Mouse (Mus musculus): Measurements from ENCODE around the gene Lrrn2. TPM values are rescaled to one million over a fixed set of nuclear protein-coding genes. Genes with fewer than 3 reads are reported as not detected.
A peak's percentile ranks its signal among the peaks of the same experiment; 100 is the strongest.
"Not testable (repeated sequence)": the region's sequence is repeated elsewhere in the genome, so short reads cannot be mapped to it uniquely, and the experiment has no call there.

Gene Lrrn2
- total RNA-seq, 2 experiments from 2014 or later: 3.0 to 5.6 TPM

DNA sequence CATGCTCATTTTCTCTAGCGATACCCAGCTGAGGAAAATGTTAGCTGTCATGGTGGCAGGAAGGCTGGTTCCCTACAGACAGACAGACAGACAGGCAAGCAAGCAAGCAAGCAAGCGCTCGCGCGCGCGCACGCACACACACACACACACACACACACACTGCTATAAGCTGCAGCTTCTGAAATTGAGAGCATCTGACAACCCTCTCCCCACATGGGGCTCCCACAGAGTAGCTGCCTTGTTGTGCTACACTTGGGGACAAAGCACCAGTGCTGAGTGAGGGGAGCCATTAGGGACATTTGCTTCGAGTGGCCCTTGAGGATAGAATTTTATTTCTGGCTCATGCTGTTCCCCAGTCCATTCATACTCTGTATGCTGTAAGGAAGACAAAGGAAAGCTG lies 42.2 kb downstream of the Lrrn2 start:
- intact Hi-C loops (cut with DNase I): no loop called here
- DNase-seq: no peak

DNA sequence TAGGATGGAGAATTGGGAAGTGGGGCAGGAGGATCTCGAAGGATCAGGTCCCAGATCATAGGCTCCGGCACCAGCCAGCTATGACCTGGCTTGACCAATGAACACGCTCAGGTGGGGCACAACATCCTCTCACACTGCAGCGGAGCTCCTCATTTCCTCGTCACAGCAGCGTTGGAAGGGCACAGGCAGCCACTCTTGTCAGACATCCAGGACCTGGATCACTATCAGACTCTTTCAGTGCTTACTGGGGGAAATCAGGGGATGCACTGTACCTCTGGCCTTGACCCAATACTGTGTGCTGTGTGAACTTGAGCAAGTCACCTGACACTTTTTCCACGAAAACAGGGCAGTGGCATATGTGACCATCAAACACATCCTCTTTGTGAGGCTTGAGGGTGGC lies 45.2 kb downstream of the Lrrn2 start:
- no peak for DNase-seq
- intact Hi-C loops (cut with DNase I): no loop called here

DNA sequence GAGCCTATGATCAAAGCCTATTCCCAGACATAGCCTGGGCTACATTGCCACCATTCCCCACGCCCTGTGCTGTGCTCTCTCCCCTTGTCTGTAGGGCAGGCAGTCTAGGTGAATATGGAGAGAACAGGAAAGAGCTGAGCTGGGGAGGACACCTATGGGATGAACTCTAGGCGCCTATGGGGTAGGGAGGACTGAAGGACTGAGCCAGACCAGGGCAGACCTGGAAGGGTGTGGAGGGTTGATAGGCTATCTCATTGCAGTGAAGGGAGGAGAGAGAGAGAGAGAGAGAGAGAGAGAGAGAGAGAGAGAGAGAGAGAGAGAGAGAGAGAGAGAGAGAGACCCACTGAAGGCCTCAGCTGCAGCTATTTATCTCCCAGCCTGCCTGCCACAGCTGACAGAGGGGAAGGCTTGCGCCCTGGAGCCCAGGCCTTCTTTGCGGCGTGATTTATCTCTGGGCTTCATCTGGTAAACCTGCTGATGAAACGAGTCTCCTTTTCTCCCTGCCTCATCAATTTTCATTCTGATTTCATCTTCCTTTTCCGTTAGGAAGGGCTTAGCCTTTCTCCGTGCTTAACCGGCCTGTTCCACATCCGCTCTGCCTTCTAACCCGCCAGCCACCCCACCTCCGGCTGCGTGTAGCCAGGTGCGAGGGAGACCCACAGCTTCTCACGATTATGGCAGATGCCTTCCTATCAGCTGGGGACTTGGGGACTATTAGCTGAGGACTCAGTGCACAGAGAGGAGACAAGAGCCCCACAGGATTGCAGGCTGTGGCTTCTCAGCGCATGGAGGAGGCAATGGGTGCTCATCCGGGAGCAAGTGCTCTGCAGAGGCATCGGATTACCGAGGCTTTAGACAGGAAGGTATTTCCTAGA lies 48.2 kb downstream of the Lrrn2 start:
- DNase-seq: no peak
- intact Hi-C loops (cut with DNase I): no loop called here

DNA sequence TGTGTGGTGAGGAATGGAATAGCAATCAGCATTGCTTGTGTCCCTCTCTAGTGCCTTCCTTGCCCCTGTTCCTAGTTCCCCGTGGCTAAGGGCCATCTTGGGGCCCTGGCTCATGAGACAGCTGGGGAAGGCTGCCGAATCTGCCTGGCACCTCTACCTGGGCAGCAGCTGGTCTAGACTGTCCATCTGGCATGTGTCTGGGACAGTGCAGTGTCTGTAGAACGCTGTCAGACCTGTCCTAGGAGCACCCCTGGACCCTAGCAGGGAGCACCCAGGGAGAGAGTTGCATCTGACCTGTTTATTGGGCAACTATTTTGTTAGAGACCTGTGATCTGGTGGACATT lies 48.8 kb downstream of the Lrrn2 start:
- intact Hi-C loops (cut with DNase I): no loop called here
- no peak for DNase-seq

DNA sequence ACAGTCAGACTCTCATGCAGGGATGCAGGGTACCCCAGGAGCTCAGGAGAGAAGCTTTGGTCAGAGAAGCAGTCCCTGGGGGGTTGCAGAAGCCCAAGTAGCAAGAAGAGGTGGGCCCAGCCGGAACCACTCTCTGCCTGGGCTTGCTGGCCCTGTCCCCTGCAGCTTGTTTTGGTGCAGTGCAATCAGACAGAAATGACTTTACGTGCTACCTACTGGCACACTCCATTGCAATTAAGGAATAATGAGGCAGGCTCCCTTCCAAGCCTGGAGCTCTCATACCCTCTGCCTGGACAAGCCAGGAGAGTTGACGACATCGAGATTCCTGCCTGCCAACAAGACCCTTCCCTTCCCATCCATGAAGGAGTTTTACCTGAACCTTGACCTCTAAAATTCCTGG lies 50.2 kb downstream of the Lrrn2 start:
- DNase-seq: no peak
- intact Hi-C loops (cut with DNase I): no loop called here

DNA sequence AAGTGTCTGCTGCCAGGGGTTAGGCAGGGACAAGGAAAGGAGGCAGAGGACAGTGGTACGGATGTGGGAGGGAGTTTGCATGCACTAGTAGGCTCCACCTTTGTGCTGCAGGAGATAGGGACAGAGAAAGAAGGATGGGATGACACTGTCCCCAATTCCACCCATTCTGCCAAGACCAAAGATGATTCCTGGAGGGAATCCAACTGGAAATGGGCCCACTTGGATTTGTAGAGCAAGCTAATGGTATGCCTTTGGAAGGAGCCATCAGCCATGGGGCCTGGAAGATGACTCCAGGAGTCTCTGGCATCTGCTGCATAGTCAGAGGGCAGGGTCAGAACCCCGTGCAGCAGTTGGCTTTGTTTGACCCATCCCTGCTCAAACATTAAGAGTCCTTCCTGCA lies 52.3 kb downstream of the Lrrn2 start:
- intact Hi-C loops (cut with DNase I): no loop called here
- no peak for DNase-seq

DNA sequence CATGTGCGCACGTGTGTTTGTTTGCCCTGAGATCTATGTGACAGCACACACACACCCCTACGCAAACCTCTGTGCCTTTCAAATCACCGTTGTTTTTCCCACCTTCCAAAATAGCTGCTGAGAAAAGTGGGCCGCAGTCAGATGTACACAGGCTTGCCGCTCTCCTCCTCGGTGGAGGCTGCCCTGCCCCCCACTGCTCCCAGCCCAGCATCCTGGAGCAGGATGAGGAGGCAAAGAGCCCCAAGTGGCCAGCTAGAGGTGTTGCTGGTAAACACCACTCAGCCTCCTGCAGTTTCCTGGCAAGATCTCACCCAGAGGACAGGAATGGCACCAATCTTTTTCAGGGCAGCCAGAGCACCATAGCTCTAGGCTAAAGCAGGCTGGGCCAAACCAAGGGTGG lies 54.8 kb downstream of the Lrrn2 start:
- intact Hi-C loops (cut with DNase I): no loop called here
- peak; percentile 10 to 44 for DNase-seq

DNA sequence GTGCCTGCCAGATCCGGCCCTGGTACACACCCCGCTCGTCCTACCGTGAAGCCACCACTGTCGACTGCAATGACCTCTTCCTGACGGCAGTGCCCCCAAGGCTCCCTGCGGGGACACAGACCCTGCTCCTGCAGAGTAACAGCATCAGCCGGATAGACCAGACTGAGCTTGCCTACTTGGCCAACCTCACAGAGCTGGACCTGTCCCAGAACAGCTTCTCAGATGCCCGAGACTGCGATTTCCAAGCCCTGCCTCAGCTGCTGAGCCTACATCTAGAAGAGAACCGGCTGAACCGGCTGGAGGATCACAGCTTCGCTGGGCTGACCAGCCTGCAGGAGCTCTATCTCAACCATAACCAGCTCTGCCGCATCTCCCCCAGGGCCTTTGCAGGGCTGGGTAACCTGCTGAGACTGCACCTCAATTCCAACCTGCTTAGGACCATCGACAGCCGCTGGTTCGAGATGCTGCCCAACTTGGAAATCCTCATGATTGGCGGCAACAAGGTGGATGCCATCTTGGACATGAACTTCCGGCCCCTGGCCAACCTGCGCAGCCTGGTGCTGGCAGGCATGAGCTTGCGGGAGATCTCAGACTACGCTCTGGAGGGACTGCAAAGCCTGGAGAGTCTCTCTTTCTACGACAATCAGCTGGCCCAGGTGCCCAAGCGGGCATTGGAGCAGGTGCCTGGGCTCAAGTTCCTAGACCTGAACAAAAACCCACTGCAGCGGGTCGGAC lies 57.4 kb downstream of the Lrrn2 start:
- intact Hi-C loops (cut with DNase I): no loop called here
- DNase-seq: no peak

DNA sequence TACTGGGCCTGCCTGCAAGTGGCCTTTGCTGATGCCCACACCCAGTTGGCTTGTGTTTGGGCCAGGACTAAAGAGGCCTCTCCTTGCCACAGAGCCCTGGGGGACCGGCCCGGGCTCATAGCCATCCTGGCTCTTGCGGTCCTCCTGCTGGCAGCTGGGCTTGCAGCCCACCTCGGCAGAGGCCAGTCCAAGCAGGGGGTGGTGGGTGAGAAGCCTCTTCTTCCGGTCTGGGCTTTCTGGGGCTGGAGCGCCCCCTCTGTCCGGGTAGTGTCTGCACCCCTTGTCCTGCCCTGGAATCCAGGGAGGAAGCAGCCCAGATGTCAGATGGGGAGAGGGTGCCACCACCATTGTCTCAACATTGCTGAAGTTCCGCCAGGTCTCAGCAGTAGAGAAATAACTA lies 58.9 kb downstream of the Lrrn2 start:
- DNase-seq: peak in 1 of 2 experiments; percentile 5
- intact Hi-C loops (cut with DNase I): no loop called here

DNA sequence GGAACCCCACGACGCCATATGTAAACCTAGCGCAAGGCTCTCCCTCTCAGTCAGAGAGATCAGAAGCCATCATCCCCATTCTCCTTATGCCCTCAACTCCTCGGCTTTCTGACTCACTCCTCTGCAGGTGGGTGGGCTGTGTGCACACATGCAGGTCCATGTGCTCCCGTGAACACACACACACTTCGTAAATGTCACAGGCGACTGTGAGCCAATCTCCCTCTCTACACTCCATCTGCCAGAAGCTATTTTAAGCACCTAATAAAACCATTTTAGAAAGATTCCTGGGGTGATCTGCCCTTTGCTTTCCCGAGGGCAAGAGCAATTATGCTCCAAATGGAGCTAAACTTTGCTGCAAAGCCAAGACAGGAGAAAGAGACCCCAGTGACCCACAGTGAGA lies 65.8 kb downstream of the Lrrn2 start:
- no peak for DNase-seq
- intact Hi-C loops (cut with DNase I): no loop called here

DNA sequence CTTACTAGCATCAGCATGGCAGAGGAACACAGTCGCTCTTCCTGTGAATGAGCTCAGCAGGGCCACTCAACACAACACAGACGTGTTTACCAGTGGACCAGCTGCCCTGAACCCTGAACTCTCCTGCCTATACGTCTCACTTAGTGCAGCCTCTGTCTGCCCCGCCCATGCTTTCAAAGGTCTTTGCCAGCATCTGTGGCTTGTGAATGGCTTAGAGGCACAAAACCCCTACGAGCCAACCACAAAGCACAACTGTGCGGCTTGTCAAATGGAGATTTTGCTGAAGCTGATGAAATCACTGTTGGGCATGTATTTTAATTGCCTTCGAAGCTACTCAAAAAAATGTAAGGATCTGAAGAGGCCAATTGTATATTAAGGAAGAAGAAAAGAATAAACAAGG lies 67.7 kb downstream of the Lrrn2 start:
- intact Hi-C loops (cut with DNase I): no loop called here
- DNase-seq: no peak

DNA sequence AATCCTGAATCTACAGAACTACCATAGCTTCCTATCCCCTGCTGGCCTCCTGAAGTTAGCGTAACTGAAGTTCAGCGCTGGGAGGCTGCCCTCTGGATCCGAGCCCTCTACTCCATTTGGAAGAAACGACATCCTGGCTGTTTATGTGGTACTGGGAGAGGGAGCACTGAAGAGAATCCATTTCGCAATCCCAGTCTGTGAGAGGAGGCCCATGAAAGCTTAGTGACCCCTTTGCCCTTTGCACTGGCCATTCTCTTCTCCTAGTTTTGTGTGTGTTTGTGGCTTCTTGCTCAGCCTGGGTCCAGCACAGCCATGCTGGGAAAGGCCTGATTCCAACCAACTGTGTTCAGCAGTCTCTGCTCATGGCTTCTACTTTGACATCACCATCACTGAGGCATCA lies 76.7 kb downstream of the Lrrn2 start:
- intact Hi-C loops (cut with DNase I): no loop called here
- no peak for DNase-seq

DNA sequence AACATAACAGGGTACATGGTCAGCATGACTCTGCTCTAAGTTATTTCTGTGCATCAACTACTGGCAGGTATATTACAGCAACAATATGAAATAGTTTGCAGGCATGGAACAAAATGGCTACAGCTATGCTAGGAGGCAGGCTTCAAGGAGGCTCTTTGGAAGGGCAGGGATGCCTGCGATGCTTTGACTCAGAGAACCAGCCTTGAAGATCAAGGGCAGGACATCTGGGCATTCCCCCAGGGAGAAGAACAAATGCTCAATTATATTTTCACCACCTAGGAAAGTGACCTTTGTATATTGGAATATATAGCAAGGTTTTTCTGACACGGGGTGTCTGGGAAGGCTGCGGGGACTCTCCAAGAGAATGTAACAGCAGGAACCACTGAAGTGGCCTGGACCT lies 81.7 kb downstream of the Lrrn2 start:
- DNase-seq: no peak
- intact Hi-C loops (cut with DNase I): no loop called here

DNA sequence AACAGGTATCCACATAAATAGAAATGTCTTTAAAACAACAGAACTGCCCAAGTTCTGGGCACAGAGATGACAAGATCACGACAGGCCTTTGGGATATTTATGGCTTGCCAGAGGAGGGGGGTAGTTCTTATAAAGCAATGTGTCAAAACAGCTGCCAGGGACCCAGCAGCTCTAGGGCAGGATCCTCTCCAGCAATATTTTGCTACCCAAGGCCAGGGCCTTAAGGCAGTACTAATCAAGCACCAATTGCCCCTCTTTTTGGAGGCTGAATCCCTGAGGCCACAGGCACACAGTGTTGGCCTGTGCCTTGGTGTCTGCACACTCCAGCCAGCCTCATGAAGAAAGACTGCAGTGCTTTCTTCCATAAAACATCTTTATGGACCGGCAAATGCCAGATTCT lies 84.0 kb downstream of the Lrrn2 start:
- intact Hi-C loops (cut with DNase I): no loop called here
- no peak for DNase-seq

DNA sequence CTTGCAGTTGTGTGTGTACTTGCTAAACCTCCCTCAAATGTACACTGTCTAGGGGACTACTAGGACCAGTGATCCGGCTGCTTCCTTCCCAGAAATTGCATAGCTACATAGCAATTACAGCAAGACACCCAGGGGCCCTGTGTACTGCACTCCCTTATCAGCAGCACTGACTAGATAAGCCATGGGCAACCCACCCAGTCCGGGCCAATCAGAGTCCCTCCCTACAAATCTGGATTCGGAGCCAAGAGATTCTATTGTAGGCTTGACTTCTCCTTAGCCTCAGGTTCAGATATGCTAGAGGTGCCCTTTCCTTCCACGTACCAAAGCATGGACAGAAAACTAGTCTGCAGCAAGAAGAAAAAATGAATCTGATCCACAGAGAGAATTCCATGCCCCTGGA lies 84.6 kb downstream of the Lrrn2 start:
- DNase-seq: no peak
- intact Hi-C loops (cut with DNase I): no loop called here

DNA sequence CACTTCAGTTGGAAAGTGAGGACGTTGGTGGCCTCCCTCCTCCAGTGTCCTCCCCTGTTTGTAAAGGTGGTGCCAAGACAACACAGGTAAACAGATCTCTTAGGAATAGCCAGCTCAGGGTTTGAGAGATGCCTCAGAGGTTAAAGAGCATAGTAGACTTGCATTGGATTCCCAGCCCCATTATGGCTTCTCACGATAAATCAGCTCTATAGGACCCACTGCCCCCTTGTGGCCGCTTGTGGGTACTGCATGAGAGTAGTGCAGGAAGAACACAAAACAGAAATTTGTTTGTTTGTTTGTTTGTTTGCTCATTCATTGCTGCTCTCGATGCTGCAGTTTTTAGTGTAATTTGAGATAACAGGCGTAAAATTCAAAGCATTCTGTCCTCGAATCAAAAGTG lies 88.6 kb downstream of the Lrrn2 start:
- intact Hi-C loops (cut with DNase I): loop anchor here (1.0 kb wide), 1 partner anchor 210 kb away; no protein-coding TSS in a partner anchor
- DNase-seq: peak; percentile 42 to 68

DNA sequence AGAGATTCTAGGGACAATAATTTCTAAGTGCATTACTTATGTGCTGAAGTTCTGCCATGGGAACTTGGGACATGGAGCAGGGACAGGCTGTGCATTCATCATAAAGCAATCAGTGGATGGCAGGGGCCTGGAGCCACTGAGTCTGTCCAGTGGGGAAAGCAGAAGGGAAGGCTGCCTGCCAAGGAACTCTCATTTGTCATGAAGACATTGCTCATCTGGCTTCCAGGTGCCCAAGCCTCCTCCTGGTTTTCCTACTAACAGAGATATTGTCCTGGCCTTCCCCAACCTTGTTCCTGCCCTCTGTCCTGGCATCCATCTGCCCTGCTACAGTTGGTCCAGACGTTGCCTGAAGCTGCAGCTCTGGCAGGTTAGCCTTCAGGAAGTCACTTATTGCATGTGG lies 97.3 kb downstream of the Lrrn2 start:
- DNase-seq: no peak
- intact Hi-C loops (cut with DNase I): loop anchor here (10.0 kb wide), 1 partner anchor 453 kb away; no protein-coding TSS in a partner anchor

DNA sequence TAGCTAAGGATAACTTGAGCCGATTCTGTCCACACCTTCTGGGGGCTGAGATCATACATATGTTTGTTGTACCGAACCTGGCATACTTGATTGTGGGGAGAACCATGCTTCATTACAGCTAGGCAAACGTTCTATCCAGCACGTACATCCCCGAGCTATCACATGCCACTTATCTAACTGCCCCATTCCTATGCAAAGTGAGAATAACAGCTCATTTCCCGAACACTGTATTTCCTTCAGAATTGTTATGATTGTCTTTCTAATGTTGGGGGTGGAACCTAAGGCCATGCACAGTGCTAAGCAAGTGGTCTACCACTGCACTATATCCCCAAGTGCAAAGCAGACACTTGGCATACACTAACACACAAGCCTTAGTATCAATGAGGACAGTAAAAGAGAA lies 101.2 kb downstream of the Lrrn2 start:
- no peak for DNase-seq
- intact Hi-C loops (cut with DNase I): no loop called here

DNA sequence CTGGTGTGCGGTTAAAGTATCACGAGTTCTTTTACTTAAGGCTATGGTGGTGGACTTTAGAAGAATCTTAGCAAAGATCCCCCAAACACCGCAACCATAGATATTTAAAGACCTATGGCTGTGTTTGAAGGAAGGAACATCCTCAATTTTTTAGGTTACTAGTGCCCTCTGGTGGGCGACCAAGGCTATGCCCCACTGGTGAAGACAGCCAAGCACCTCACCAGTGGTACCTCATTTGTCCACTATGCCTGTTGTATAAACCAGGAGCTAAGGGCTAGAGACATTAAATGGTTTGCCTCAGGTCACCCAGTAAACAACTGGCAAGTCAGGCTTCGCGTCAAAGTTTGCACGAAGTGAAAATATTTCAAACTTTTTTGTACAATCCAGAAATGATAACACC lies 102.7 kb downstream of the Lrrn2 start:
- peak; percentile 44 to 73 for DNase-seq
- intact Hi-C loops (cut with DNase I): loop anchor here (1.0 kb wide), 1 partner anchor 223 kb away; no protein-coding TSS in a partner anchor

DNA sequence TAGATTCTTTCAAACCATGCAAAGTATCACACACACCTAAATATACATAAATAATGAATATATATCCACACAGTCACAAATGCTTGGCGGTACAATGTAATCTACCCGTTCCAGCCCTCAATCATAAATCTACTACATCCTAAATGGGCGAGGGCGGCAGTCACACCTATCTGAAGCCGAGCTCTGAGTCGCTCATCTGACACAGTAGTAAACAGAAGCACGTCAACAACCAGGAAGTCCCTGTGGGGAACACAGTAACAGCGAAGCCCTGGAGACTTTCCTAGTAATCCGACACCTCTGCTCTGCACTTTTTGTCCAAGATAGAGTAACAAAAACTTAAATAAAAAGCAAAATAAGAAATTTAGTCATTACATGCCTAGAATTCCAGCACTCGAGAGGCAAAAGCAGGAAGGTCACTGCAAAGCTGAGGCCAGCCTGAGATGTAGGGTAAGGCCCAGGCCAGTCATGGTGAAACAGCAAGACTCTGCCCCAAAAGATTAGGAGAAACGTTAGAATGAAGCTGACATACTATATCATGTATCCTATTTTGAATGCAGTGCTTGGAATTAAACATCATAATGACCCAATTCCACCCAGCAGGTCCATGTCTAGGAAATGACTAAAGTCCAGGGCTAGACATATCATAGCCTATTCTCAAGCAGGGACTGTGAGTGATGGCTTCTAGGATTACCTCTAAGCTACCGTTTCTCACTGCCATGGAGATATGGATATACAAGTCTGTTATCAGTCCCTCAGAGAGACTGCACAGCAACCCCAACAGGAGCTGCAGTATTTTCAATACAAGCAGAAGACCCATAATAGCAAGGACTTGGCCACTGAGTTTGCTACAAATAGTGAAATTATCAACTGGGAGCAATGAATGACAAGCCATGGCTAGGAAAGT lies 108.7 kb downstream of the Lrrn2 start:
- intact Hi-C loops (cut with DNase I); DNase-seq: not testable (repeated sequence)

Measured in heart, postnatal 14 days (tissue).